Mouse (Mus musculus) embryonic facial prominence, embryonic 11.5 days (tissue): Measurements from ENCODE around the gene Pard3b. TPM values are rescaled to one million over a fixed set of nuclear protein-coding genes. Genes with fewer than 3 reads are reported as not detected.

Experiments
- ATAC-seq: fragments of 200-750 bp; cut with Nextera tagmentation; replicated peaks from 2 replicates; pipeline ENCODE4 v1.8.0; 2017; ENCODE audit warnings: low read depth; ENCODE audit not compliant: insufficient number of reproducible peaks, low FRiP score, low TSS enrichment
- DNase-seq: peaks from one replicate; pipeline ENCODE4 v3.0.0-alpha.2; 2015; ENCODE audit warnings: low spot score
- H3K27ac ChIP-seq: fragments of 300-500 bp; sonication (generic); replicated peaks from 2 replicates; pipeline ENCODE4 v1.5.1; 2014; ENCODE audit warnings: mild to moderate bottlenecking, low read depth, low read length, control low read depth
- H3K27me3 ChIP-seq: fragments of 300-500 bp; sonication (generic); 2 replicates; pipeline ENCODE4 v1.6.1; 2014; ENCODE audit warnings: mild to moderate bottlenecking, low read length, moderate library complexity, mixed read lengths; ENCODE audit not compliant: control insufficient read depth, insufficient read depth
- H3K36me3 ChIP-seq: fragments of 300-500 bp; sonication (generic); replicated peaks from 2 replicates; pipeline ENCODE4 v1.6.1; 2014; ENCODE audit warnings: low read depth, mild to moderate bottlenecking, low read length, moderate library complexity, mixed read lengths; ENCODE audit not compliant: control insufficient read depth, insufficient read depth
- H3K4me1 ChIP-seq: fragments of 300-500 bp; sonication (generic); 2 replicates; pipeline ENCODE4 v1.6.1; 2014; ENCODE audit warnings: low read length, mixed read lengths; ENCODE audit not compliant: control insufficient read depth, insufficient read depth
- H3K4me2 ChIP-seq: fragments of 300-500 bp; sonication (generic); 2 replicates; pipeline ENCODE4 v1.6.1; 2014; ENCODE audit warnings: low read depth, mild to moderate bottlenecking, control low read depth, low read length, moderate library complexity
- H3K4me3 ChIP-seq: fragments of 300-500 bp; sonication (generic); 2 replicates; pipeline ENCODE4 v1.5.1; 2014; ENCODE audit warnings: low read depth, low read length, control low read depth
- H3K9ac ChIP-seq: fragments of 300-500 bp; sonication (generic); replicated peaks from 2 replicates; pipeline ENCODE4 v1.6.1; 2014; ENCODE audit warnings: mild to moderate bottlenecking, control low read depth, low read length
- H3K9me3 ChIP-seq: fragments of 300-500 bp; sonication (generic); replicated peaks from 2 replicates; pipeline ENCODE4 v1.6.1; 2016; ENCODE audit warnings: mild to moderate bottlenecking, low read length, inconsistent platforms, mixed read lengths; ENCODE audit not compliant: control insufficient read depth
- WGBS: fragments of 180-500 bp; shearing (Covaris S2); extraction: QIAGEN DNeasy Blood & Tissue Kit; methylation state at CpG from one replicate; pipeline ENCODE4 v1.1.7; 2014; 5-methylcytosine and 5-hydroxymethylcytosine counted together
- polyA plus RNA-seq: library from polyadenylated mRNA; unstranded; fragments of >200 nt; fragmentation: Nextera tagmentation; extraction: Ambion mirVana; gene quantifications from 2 replicates; pipeline ENCODE4 v1.2.1, GENCODE M21; 2014

The Pard3b gene
- polyA plus RNA-seq, 1 experiment from 2014 or later = 7.7 TPM

DNA sequence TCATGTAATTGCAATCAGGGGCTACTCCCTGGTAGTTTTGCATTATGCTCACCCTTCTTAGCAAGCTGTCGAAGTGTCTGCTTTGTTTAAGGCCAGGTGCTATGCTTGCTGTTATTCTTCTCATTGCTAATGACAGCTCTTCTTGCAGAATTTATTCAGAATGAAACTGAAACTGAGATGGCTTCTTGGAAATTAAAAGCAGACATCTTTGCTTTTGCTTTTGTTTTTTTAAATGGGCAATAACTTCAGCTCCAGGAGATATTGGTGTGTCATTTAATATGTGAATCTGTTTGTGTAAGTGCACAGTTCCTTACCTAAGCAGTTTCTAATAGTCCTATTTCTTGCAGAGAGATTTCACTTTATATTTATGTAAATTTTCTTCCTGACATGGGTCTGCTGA, 562.3 kb downstream of the Pard3b start:
- WGBS = 54% methylated on average over 1 of the region's 1 CpGs
- DNase-seq (no peak), ATAC-seq (no peak)
- no peaks in the 10 kb centered on the region for H3K36me3 ChIP-seq
- no peak overlapping the region for H3K4me3 ChIP-seq
- no peaks in the 10 kb centered on the region for H3K27me3 ChIP-seq
- H3K27ac ChIP-seq = no peak overlapping the region
- no peaks in the 10 kb centered on the region for H3K9me3 ChIP-seq
- no peaks in the 10 kb centered on the region; the same call in 1 of the 2 replicates for H3K4me1 ChIP-seq
- H3K4me2 ChIP-seq = no peak overlapping the region
- H3K9ac ChIP-seq = no peak overlapping the region

DNA sequence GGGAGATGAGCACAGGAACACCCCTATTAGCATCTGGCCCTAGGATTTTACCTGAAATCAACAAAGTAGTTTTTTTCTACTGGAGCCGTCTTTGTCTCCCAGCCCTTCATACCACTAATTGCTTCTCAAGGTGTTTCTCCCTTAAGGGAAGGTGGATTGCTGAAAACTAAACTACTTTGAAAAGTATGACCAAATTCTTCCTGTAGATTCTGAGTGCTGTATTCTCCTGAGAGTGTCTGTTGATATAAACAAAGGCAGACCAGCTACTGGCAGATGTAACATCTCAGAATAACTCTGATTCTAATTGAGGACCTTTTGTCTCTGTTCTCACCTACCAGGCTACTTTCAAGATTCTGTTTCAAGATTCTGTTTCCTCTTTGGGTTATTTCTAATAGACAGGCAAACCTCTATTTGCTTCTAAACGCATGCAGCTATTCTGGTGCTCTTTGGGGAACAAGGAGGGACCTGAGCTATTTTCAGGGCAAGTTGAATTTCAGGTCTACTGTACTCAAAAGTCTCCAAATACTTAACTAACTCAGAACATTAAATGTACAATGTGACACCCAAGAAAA, 563.1 kb downstream of the Pard3b start:
- ATAC-seq (no peak), DNase-seq (no peak)
- no peaks in the 10 kb centered on the region for H3K9me3 ChIP-seq
- 50% methylated on average over 2 of the region's 2 CpGs for WGBS
- no peaks in the 10 kb centered on the region for H3K27me3 ChIP-seq
- H3K36me3 ChIP-seq = no peaks in the 10 kb centered on the region
- H3K4me1 ChIP-seq = no peaks in the 10 kb centered on the region; the same call in 1 of the 2 replicates
- H3K27ac ChIP-seq = no peak overlapping the region
- no peak overlapping the region for H3K4me2 ChIP-seq
- no peak overlapping the region for H3K4me3 ChIP-seq
- H3K9ac ChIP-seq = no peak overlapping the region

DNA sequence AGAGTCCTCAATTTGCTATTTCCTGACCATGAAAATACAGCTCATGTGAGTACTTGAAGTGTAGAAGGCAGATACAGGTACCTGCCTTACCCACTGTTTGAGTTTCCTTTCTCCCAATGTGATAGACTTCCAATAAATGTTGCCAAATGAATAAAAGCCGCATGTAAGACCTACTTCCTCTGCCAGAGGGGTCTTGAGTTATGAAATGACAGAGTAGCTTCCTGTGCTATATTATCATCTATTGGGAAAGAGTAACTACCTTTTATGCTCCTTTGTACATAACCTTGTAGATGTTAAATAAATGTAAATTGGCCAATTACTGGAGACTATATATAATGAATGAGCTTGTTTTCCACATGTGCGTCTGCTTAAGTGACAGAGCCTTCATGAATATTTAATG, 574.7 kb downstream of the Pard3b start:
- WGBS = 80% methylated on average over 2 of the region's 2 CpGs
- Histone ChIP-seq H3K4me1 (no peaks in the 10 kb centered on the region), H3K9me3 (no peaks in the 10 kb centered on the region), H3K4me3 (no peak overlapping the region), H3K36me3 (no peaks in the 10 kb centered on the region), H3K27ac (no peak overlapping the region), H3K9ac (no peak overlapping the region), H3K27me3 (no peaks in the 10 kb centered on the region), H3K4me2 (no peak overlapping the region)
- DNase-seq = no peak
- ATAC-seq = no peak

DNA sequence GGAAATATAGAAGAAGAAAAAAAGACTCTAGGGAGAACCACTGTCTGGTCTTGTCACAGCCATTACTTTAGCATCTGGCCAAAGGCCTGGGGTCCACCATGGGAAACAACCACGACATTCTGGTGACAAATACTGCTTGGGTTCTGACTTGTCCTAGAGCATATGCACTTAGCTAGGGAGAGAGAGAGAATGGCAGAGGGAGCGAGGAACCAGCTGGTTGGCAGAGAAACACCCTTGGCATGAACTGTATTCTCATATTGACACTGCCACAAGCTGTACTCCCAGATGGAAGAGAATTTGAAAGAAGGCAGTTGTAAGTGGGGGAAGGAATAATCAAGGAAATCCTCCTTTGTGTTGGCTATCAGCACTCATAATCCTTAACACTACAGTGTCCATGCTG, 577.2 kb downstream of the Pard3b start:
- no peak for ATAC-seq
- H3K36me3 ChIP-seq = no peaks in the 10 kb centered on the region
- no peaks in the 10 kb centered on the region for H3K27me3 ChIP-seq
- DNase-seq = no peak
- no peak overlapping the region for H3K9ac ChIP-seq
- WGBS = 78% methylated on average over 2 of the region's 2 CpGs
- no peaks in the 10 kb centered on the region for H3K9me3 ChIP-seq
- no peak overlapping the region for H3K27ac ChIP-seq
- no peak overlapping the region for H3K4me2 ChIP-seq
- no peak overlapping the region for H3K4me3 ChIP-seq
- H3K4me1 ChIP-seq = no peaks in the 10 kb centered on the region

DNA sequence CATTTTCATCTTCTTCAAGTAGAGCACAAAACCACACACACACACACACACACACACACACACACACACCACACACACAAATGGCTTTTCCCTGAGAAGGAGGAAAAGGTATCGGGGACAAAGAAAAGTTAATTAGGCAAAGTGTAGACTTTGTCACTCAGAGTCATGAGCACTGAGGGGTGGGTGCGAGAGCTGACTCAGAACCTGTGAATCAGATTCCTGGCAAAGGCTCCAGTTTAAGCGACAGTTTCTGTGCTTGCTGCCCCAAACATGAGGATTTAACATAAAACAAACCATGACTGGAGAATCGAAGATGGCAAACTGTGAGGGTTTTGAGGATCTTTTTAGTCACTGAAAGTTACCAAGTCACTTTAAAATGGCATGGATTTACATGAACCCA, 577.9 kb downstream of the Pard3b start:
- Histone ChIP-seq H3K4me3 (no peak overlapping the region), H3K27me3 (no peaks in the 10 kb centered on the region)
- WGBS = 71% methylated on average over 4 of the region's 4 CpGs

DNA sequence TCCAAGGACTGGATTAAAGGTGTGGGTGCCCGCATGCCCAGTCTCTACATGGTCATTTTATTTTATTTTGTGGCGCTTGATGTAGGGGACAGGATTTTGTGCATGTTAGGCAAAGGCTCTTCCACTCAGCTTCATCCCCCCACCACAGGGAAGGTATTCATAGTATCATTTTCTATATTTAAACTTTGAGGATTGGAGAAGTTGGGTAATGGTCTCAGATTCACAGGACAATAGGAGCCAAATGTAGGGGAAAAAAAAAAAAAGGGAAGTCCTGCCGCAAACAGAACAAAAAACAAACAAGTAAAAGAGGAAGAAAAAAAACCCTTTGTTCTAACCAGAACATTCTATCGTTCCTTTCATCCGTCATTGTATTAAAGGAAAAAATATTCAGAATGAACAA, 590.5 kb downstream of the Pard3b start:
- H3K4me2 ChIP-seq = no peak overlapping the region
- 88% methylated on average over 5 of the region's 5 CpGs for WGBS
- no peak overlapping the region for H3K4me3 ChIP-seq
- no peaks in the 10 kb centered on the region for H3K36me3 ChIP-seq
- DNase-seq (no peak), ATAC-seq (no peak)
- H3K27me3 ChIP-seq = no peaks in the 10 kb centered on the region
- H3K4me1 ChIP-seq = no peaks in the 10 kb centered on the region
- H3K27ac ChIP-seq = no peak overlapping the region
- no peaks in the 10 kb centered on the region for H3K9me3 ChIP-seq
- H3K9ac ChIP-seq = no peak overlapping the region

More for the DNA sequence above, 577.9 kb downstream of the Pard3b start:
- Histone ChIP-seq H3K27ac (no peak overlapping the region), H3K9ac (no peak overlapping the region), H3K4me2 (no peak overlapping the region), H3K9me3 (no peaks in the 10 kb centered on the region), H3K4me1 (no peaks in the 10 kb centered on the region), H3K36me3 (no peaks in the 10 kb centered on the region)
- DNase-seq (no peak), ATAC-seq (no peak)

DNA sequence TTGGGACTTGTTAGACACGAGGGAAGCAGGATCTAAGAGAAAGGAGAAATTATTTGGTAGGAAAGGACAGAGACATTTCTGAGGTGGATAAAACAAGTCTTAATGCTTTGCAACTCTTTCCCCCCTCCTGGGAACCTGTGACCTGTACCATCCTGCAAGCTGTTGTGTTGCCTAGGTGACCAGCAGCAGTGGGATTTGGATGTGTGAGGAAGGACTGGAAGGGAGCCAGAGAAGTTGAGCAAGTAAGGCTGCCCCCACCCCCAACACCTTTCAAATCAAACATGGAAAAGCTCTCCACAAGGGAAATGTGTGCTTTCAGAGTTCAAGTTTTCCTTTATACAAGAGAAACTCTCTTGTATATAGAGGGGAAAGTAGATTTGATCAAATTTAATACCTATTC, 595.4 kb downstream of the Pard3b start:
- no peaks in the 10 kb centered on the region for H3K36me3 ChIP-seq
- H3K9me3 ChIP-seq = no peaks in the 10 kb centered on the region
- no peaks in the 10 kb centered on the region for H3K27me3 ChIP-seq
- WGBS = 44% methylated on average over 1 of the region's 1 CpGs
- H3K27ac ChIP-seq = no peak overlapping the region
- DNase-seq (no peak), ATAC-seq (no peak)
- H3K4me3 ChIP-seq = no peak overlapping the region
- H3K9ac ChIP-seq = no peak overlapping the region
- no peak overlapping the region for H3K4me2 ChIP-seq
- no peaks in the 10 kb centered on the region for H3K4me1 ChIP-seq

DNA sequence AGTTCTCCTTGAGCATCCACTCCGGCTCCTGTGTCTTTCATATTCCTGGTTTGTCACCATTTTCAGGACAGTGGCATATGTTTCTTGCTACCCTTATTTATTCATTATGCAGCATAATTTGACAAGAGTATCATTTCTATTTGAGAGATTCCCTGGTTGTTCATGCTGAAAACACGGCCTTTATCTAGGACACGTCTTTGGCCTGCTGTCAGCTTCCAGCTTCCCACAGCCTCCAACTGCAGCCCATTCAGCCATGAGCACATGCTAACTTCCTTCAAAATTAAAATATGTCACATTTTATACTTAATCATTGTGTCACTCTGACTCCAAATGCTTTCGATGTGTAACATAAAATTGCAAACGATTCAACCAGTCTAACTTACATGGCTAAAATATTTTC, 596.5 kb downstream of the Pard3b start:
- no peaks in the 10 kb centered on the region for H3K36me3 ChIP-seq
- H3K4me2 ChIP-seq = no peak overlapping the region
- WGBS = 90% methylated on average over 5 of the region's 5 CpGs
- no peak for ATAC-seq
- no peak overlapping the region for H3K27ac ChIP-seq
- H3K9ac ChIP-seq = no peak overlapping the region
- no peaks in the 10 kb centered on the region for H3K4me1 ChIP-seq
- DNase-seq = no peak
- no peaks in the 10 kb centered on the region for H3K27me3 ChIP-seq
- no peaks in the 10 kb centered on the region for H3K9me3 ChIP-seq
- no peak overlapping the region for H3K4me3 ChIP-seq
